Mouse (Mus musculus): ENCODE data around the gene Cox14. TPM values are rescaled to one million over a fixed set of nuclear protein-coding genes. Genes with fewer than 3 reads are reported as not detected.
A peak's percentile ranks its signal among the peaks of the same experiment; 100 is the strongest.
"Not testable (repeated sequence)": the region's sequence is repeated elsewhere in the genome, so short reads cannot be mapped to it uniquely, and the experiment has no call there.

Cox14 gene
- polyA plus RNA-seq, 1 experiment from 2014 or later: 197 TPM

GRCm38 (mm10) chr15:99724292-99725021, 961 bp upstream of the Cox14 start:
- Histone ChIP-seq H3K4me2 (replicated peaks; ENCODE audit: low read depth, low read length) (peak overlapping the region; percentile 61), H3K36me3 (ENCODE audit: insufficient read depth, low read length) (peaks cover 24% of the 10 kb centered on the region), H3K9me3 (ENCODE audit: low read length) (peaks cover 5% of the 10 kb centered on the region), H3K4me1 (ENCODE audit: insufficient read depth, low read length) (peaks cover 29% of the 10 kb centered on the region), H3K9ac (replicated peaks; ENCODE audit: low read length) (peak overlapping the region; percentile 37), H3K4me3 (ENCODE audit: low read length) (peak overlapping the region; percentile 82), H3K27ac (ENCODE audit: low read length) (peak overlapping the region; percentile 98), H3K27me3 (ENCODE audit: insufficient read depth, low read length) (no peaks in the 10 kb centered on the region)
- peak; percentile 55 for ATAC-seq (ENCODE audit: low FRiP score, low TSS enrichment)
- WGBS: 3% methylated on average over 16 of the region's 16 CpGs

GRCm38 (mm10) chr15:99726549-99726948, 1.1 kb downstream of the Cox14 start:
- Histone ChIP-seq H3K9ac (replicated peaks; ENCODE audit: low read length) (peak overlapping the region; percentile 88), H3K27ac (ENCODE audit: low read length) (no peak overlapping the region), H3K9me3 (ENCODE audit: low read length) (peaks cover 5% of the 10 kb centered on the region), H3K36me3 (ENCODE audit: insufficient read depth, low read length) (peaks cover 23% of the 10 kb centered on the region), H3K4me2 (replicated peaks; ENCODE audit: low read depth, low read length) (peak overlapping the region; percentile 70), H3K27me3 (ENCODE audit: insufficient read depth, low read length) (no peaks in the 10 kb centered on the region), H3K4me1 (ENCODE audit: insufficient read depth, low read length) (peaks cover 29% of the 10 kb centered on the region), H3K4me3 (ENCODE audit: low read length) (peak overlapping the region; percentile 82)
- no peak for ATAC-seq (ENCODE audit: low FRiP score, low TSS enrichment)
- WGBS: 69% methylated on average over 2 of the region's 2 CpGs

- not testable (repeated sequence) for H3K27ac ChIP-seq (ENCODE audit: low read length); H3K27me3 ChIP-seq (ENCODE audit: insufficient read depth, low read length); ATAC-seq (ENCODE audit: low FRiP score, low TSS enrichment); H3K4me3 ChIP-seq (ENCODE audit: low read length); H3K9me3 ChIP-seq (ENCODE audit: low read length); H3K9ac ChIP-seq (replicated peaks; ENCODE audit: low read length); H3K4me2 ChIP-seq (replicated peaks; ENCODE audit: low read depth, low read length)
- Histone ChIP-seq H3K36me3 (ENCODE audit: insufficient read depth, low read length) (peaks cover 23% of the 10 kb centered on the region), H3K4me1 (ENCODE audit: insufficient read depth, low read length) (peaks cover 29% of the 10 kb centered on the region)
- 91% methylated on average over 4 of the region's 5 CpGs for WGBS
Measured at GRCm38 (mm10) chr15:99727039-99727438, 1.6 kb downstream of the Cox14 start.

DNA sequence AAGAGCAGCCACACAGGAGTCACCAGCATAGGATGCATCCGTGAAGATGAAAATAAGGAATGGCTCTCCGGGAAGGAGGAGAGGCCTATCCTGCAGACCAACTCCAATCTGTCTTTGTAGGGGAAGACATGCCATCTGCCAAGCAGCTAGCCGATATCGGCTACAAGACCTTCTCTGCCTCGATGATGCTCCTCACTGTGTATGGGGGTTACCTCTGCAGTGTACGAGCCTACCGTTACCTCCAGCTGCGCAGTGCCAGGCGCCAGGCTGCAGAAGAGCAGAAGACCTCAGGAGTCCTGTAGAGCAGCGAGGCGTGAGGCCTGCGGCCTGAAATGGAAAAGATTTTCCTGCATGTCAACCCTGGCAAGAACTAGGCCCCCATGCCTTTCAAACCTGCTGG, 2.1 kb downstream of the Cox14 start:
- H3K36me3 ChIP-seq (ENCODE audit: insufficient read depth, low read length): peaks cover 23% of the 10 kb centered on the region
- WGBS: 92% methylated on average over 12 of the region's 12 CpGs
- no peak overlapping the region for H3K9ac ChIP-seq (replicated peaks; ENCODE audit: low read length)
- H3K4me1 ChIP-seq (ENCODE audit: insufficient read depth, low read length): peaks cover 29% of the 10 kb centered on the region
- no peak for ATAC-seq (ENCODE audit: low FRiP score, low TSS enrichment)
- no peak overlapping the region for H3K27ac ChIP-seq (ENCODE audit: low read length)
- no peaks in the 10 kb centered on the region for H3K27me3 ChIP-seq (ENCODE audit: insufficient read depth, low read length)
- no peak overlapping the region for H3K4me3 ChIP-seq (ENCODE audit: low read length)
- no peak overlapping the region for H3K4me2 ChIP-seq (replicated peaks; ENCODE audit: low read depth, low read length)
- H3K9me3 ChIP-seq (ENCODE audit: low read length): peaks cover 5% of the 10 kb centered on the region

GRCm38 (mm10) chr15:99728211-99728610, 2.8 kb downstream of the Cox14 start:
- Histone ChIP-seq H3K4me1 (ENCODE audit: insufficient read depth, low read length) (peaks cover 24% of the 10 kb centered on the region), H3K4me3 (ENCODE audit: low read length) (no peak overlapping the region), H3K4me2 (replicated peaks; ENCODE audit: low read depth, low read length) (no peak overlapping the region), H3K27ac (ENCODE audit: low read length) (no peak overlapping the region), H3K27me3 (ENCODE audit: insufficient read depth, low read length) (no peaks in the 10 kb centered on the region), H3K36me3 (ENCODE audit: insufficient read depth, low read length) (peaks cover 23% of the 10 kb centered on the region), H3K9me3 (ENCODE audit: low read length) (peaks cover 5% of the 10 kb centered on the region), H3K9ac (replicated peaks; ENCODE audit: low read length) (no peak overlapping the region)
- ATAC-seq (ENCODE audit: low FRiP score, low TSS enrichment): no peak
- WGBS: 90% methylated on average over 5 of the region's 5 CpGs

DNA sequence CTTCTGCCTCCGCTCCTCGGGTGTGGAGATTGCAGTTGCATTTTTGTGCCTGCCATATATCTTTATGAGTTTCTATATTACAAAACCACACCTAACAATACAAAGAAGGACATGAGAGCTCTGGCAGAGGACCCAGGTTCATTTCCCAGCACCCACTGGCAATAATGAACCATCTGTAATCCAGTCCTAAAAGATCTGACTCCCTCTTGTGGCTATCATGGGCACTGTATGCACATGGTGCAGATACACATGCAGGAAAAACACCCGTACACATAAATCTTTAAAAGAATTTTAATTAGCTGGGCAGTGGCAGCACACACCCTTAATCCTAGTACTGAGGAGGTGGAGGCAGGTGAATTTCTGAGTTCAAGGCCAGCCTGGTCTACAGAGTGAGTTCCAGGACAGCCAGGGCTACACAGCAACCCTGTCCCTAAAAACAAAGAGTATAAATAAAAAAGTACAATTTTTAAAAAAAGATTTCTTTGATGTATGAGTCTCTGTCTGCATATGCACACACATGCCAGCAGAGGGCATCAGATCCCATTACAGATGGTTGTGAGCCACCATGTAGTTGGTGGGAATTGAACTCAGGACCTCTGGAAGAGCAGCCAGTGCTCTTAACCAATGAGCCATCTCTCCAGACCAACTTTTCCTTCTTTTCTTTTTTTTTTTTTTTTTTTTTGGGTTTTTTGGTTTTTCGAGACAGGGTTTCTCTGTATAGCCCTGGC, 3.8 kb downstream of the Cox14 start:
- Histone ChIP-seq H3K9me3 (ENCODE audit: low read length) (peaks cover 5% of the 10 kb centered on the region), H3K36me3 (ENCODE audit: insufficient read depth, low read length) (peaks cover 27% of the 10 kb centered on the region), H3K4me1 (ENCODE audit: insufficient read depth, low read length) (peaks cover 14% of the 10 kb centered on the region), H3K9ac (replicated peaks; ENCODE audit: low read length) (no peak overlapping the region), H3K27me3 (ENCODE audit: insufficient read depth, low read length) (no peaks in the 10 kb centered on the region), H3K4me3 (ENCODE audit: low read length) (no peak overlapping the region), H3K27ac (ENCODE audit: low read length) (no peak overlapping the region), H3K4me2 (replicated peaks; ENCODE audit: low read depth, low read length) (no peak overlapping the region)
- no peak for ATAC-seq (ENCODE audit: low FRiP score, low TSS enrichment)
- WGBS: 98% methylated on average over 3 of the region's 4 CpGs

GRCm38 (mm10) chr15:99731167-99731566, 5.7 kb downstream of the Cox14 start:
- H3K4me1 ChIP-seq (ENCODE audit: insufficient read depth, low read length): peaks cover 5% of the 10 kb centered on the region
- H3K4me2 ChIP-seq (replicated peaks; ENCODE audit: low read depth, low read length): no peak overlapping the region
- H3K4me3 ChIP-seq (ENCODE audit: low read length): no peak overlapping the region
- no peaks in the 10 kb centered on the region for H3K27me3 ChIP-seq (ENCODE audit: insufficient read depth, low read length)
- ATAC-seq (ENCODE audit: low FRiP score, low TSS enrichment): no peak
- peaks cover 5% of the 10 kb centered on the region for H3K9me3 ChIP-seq (ENCODE audit: low read length)
- H3K9ac ChIP-seq (replicated peaks; ENCODE audit: low read length): no peak overlapping the region
- H3K27ac ChIP-seq (ENCODE audit: low read length): no peak overlapping the region
- peaks cover 38% of the 10 kb centered on the region for H3K36me3 ChIP-seq (ENCODE audit: insufficient read depth, low read length)
- WGBS: 96% methylated on average over 2 of the region's 2 CpGs

DNA sequence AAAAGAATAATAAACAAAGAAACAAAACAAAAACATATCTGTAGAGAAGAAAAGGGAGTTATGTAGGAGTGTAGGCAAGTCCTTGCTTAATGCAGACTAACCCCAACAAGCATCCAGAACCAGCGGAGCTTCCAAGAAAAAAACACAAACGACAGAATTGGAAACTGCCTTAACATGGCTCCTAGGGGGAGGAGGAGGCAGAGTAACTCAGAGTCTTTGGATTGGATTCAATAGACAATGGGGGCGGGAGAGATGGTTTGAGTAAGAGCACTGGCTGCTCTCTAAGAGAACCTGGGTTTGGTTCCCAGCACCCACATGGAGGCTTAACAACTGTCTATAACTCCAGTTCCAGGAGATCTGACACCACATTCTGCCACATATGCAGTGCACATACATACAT, 6.3 kb downstream of the Cox14 start:
- no peak overlapping the region for H3K27ac ChIP-seq (ENCODE audit: low read length)
- H3K9ac ChIP-seq (replicated peaks; ENCODE audit: low read length): no peak overlapping the region
- H3K27me3 ChIP-seq (ENCODE audit: insufficient read depth, low read length): no peaks in the 10 kb centered on the region
- peaks cover under 1% of the 10 kb centered on the region for H3K4me1 ChIP-seq (ENCODE audit: insufficient read depth, low read length)
- WGBS: 98% methylated on average over 3 of the region's 3 CpGs
- no peak overlapping the region for H3K4me2 ChIP-seq (replicated peaks; ENCODE audit: low read depth, low read length)
- H3K36me3 ChIP-seq (ENCODE audit: insufficient read depth, low read length): peaks cover 43% of the 10 kb centered on the region
- H3K4me3 ChIP-seq (ENCODE audit: low read length): no peak overlapping the region
- peaks cover 5% of the 10 kb centered on the region for H3K9me3 ChIP-seq (ENCODE audit: low read length)
- no peak for ATAC-seq (ENCODE audit: low FRiP score, low TSS enrichment)

- Histone ChIP-seq H3K27me3 (ENCODE audit: insufficient read depth, low read length) (no peaks in the 10 kb centered on the region), H3K36me3 (ENCODE audit: insufficient read depth, low read length) (peaks cover 45% of the 10 kb centered on the region), H3K4me2 (replicated peaks; ENCODE audit: low read depth, low read length) (no peak overlapping the region), H3K27ac (ENCODE audit: low read length) (no peak overlapping the region), H3K9me3 (ENCODE audit: low read length) (peaks cover 5% of the 10 kb centered on the region), H3K4me1 (ENCODE audit: insufficient read depth, low read length) (no peaks in the 10 kb centered on the region), H3K4me3 (ENCODE audit: low read length) (no peak overlapping the region), H3K9ac (replicated peaks; ENCODE audit: low read length) (no peak overlapping the region)
- no peak for ATAC-seq (ENCODE audit: low FRiP score, low TSS enrichment)
- 97% methylated on average over 5 of the region's 5 CpGs for WGBS
Measured at GRCm38 (mm10) chr15:99733186-99733585, 7.8 kb downstream of the Cox14 start.

DNA sequence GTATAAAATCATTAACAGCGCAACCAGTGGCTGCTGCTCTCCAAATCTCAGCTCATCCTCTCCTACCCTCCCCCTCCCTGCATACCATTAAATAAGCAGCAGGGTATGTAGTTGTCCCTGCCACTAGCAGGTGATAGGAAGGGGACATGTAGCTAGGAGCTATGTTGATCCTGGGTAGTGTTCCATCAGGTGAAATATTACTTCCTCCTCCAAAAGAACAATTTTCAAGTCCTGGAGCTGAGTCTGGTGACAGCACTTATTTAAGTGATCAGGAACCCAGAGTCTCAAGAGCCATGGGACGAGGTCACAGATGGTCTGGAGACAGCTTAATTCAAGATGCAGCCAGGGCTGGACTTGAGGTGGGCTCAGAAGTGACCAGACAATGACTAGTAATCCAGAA, 10.2 kb downstream of the Cox14 start:
- WGBS: 90% methylated on average over 2 of the region's 2 CpGs
- Histone ChIP-seq H3K4me2 (replicated peaks; ENCODE audit: low read depth, low read length) (no peak overlapping the region), H3K27me3 (ENCODE audit: insufficient read depth, low read length) (no peaks in the 10 kb centered on the region), H3K27ac (ENCODE audit: low read length) (no peak overlapping the region), H3K4me1 (ENCODE audit: insufficient read depth, low read length) (no peaks in the 10 kb centered on the region), H3K4me3 (ENCODE audit: low read length) (no peak overlapping the region), H3K36me3 (ENCODE audit: insufficient read depth, low read length) (peaks cover 46% of the 10 kb centered on the region), H3K9ac (replicated peaks; ENCODE audit: low read length) (no peak overlapping the region), H3K9me3 (ENCODE audit: low read length) (no peaks in the 10 kb centered on the region)
- no peak for ATAC-seq (ENCODE audit: low FRiP score, low TSS enrichment)
